ENCODE assay signal across 16 mouse cellular contexts in the genomic region with DNA sequence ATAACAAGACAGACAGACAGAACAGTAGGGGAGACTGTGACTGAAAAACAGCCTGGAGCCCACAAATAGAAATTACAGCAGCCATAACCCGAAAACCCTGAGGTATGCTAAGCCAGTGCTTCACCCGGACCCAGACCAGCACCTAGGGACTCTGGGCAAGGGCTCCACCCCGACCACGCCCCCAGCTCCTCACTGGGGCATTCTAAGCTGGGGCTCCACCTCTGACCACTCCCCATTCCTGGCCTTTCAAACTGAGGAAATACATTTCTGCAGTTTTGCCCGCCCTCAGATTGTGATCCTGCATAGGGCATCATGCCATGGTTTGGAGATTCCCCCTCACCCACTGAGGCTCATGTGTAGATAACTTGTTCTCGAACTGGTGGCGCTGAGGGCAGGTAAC. TPM values are rescaled to one million over a fixed set of nuclear protein-coding genes. Genes with fewer than 3 reads are reported as not detected.
A peak's percentile ranks its signal among the peaks of the same experiment; 100 is the strongest.
DNase-seq lines count a peak whose midpoint lies in the region; ATAC-seq and TF ChIP-seq lines count a peak whose summit lies in the region.
"Had no signal": no experiment of that assay in that cellular context is flagged by ENCODE, and none has a peak within 500 bp of the region (broad histone marks: within the 10 kb centered on the region; RNA-seq: fewer than 3 reads in every experiment).

No protein-coding gene starts in this region.

- TF ChIP-seq CTCF in kidney, adult 2 months (conservative IDR thresholded peaks at IDR 0.05; ENCODE audit: insufficient read depth, insufficient read length, low read depth, low read length), result no peak

- WGBS in kidney, adult 2 months, result 40% methylated on average over 7 of the region's 7 CpGs

- H3K27me3 ChIP-seq in kidney, adult 2 months (replicated peaks; ENCODE audit: control insufficient read depth, insufficient read depth, low read length), result no peaks in the 10 kb centered on the region
- H3K27me3 ChIP-seq: embryonic facial prominence, embryonic 12.5 days; neural tube, embryonic 15.5 days had no signal

- no peak overlapping the region for H3K27ac ChIP-seq in kidney, adult 2 months (ENCODE audit: insufficient read depth, low read depth, low read length)
- H3K27ac ChIP-seq: embryonic facial prominence, embryonic 12.5 days; heart, embryonic 13.5 days; neural tube, embryonic 15.5 days had no signal

- no peak for TF ChIP-seq POLR2A in kidney, adult 2 months (IDR thresholded peaks at IDR 0.05; ENCODE audit: low read depth, low read length)

- H3K36me3 ChIP-seq in kidney, adult 2 months (ENCODE audit: control insufficient read depth, insufficient read depth, low read length), result no peaks in the 10 kb centered on the region
- H3K36me3 ChIP-seq: embryonic facial prominence, embryonic 12.5 days; G1E; heart, embryonic 13.5 days; neural tube, embryonic 15.5 days had no signal

- peak; percentile 23 for DNase-seq in kidney, adult 2 months
- DNase-seq in kidney, adult 11 months, result no peak
- peak; percentile 46 for DNase-seq in lung, postnatal 36 days
- DNase-seq in lung, adult 18-20 months, result no peak
- peak; percentile 56 for DNase-seq in NIH3T3 (ENCODE audit: low read depth)
- DNase-seq in urinary bladder, postnatal 10 days (ENCODE audit: low spot score), result no peak
- DNase-seq in right cerebral cortex, adult 2 months (ENCODE audit: low spot score in 2 of 2), result no peak
- DNase-seq: cerebellum, adult 11-12 months; kidney, postnatal 25 days had no signal

- peak; percentile 67 for ATAC-seq in megakaryocyte-erythroid progenitor cell, adult 5-6 weeks (replicated peaks; ENCODE audit: low FRiP score, low TSS enrichment, poor library complexity, severe bottlenecking)

- H3K4me1 ChIP-seq in kidney, adult 2 months (ENCODE audit: control insufficient read depth, insufficient read depth, low read length), result no peaks in the 10 kb centered on the region
- H3K4me1 ChIP-seq: embryonic facial prominence, embryonic 12.5 days; heart, embryonic 13.5 days had no signal

- H3K4me3 ChIP-seq in kidney, adult 2 months (ENCODE audit: insufficient read depth, low read depth, low read length), result no peak overlapping the region
- H3K4me3 ChIP-seq: embryonic facial prominence, embryonic 12.5 days; heart, embryonic 13.5 days; neural tube, embryonic 15.5 days had no signal

RNA-seq across cellular contexts. Expression of gene Gng7, which starts 7.5 kb away (rescaled TPM):
- 1.9 and 2.0 TPM in 2 replicates for polyA plus RNA-seq in kidney, adult 2 months (2012; rRNA removed)
- total RNA-seq in megakaryocyte-erythroid progenitor cell, adult 5-6 weeks (2014; fragmentation: Nextera tagmentation), result 1.5 and 3.6 TPM in 2 replicates
- total RNA-seq in megakaryocyte-erythroid progenitor cell, adult 5-6 weeks (2017), result 0.14 and 0.46 TPM in 2 replicates

RNA-seq across cellular contexts. Expression of gene Diras1, which starts 18.2 kb away (rescaled TPM):
- polyA plus RNA-seq in kidney, adult 2 months (2012; rRNA removed), result 0.04 and 0.25 TPM in 2 replicates
- total RNA-seq in megakaryocyte-erythroid progenitor cell, adult 5-6 weeks (2014; fragmentation: Nextera tagmentation), result not detected in 2 replicates
- total RNA-seq in megakaryocyte-erythroid progenitor cell, adult 5-6 weeks (2017), result not detected in 2 replicates
- total RNA-seq: hematopoietic stem cell, adult 5-6 weeks; liver, adult 2 months had no signal
- polyA plus RNA-seq: liver, adult 2 months had no signal

RNA-seq across cellular contexts. Expression of gene Slc39a3, which starts 30.0 kb away (rescaled TPM):
- 37.5 and 39.6 TPM in 2 replicates for polyA plus RNA-seq in kidney, adult 2 months (2012; rRNA removed)
- total RNA-seq in megakaryocyte-erythroid progenitor cell, adult 5-6 weeks (2014; fragmentation: Nextera tagmentation), result 7.0 TPM in 2 replicates
- total RNA-seq in megakaryocyte-erythroid progenitor cell, adult 5-6 weeks (2017), result 3.4 and 7.2 TPM in 2 replicates

RNA-seq across cellular contexts. Expression of gene Sgta, which starts 52.7 kb away (rescaled TPM):
- 183 and 212 TPM in 2 replicates for polyA plus RNA-seq in kidney, adult 2 months (2012; rRNA removed)
- total RNA-seq in megakaryocyte-erythroid progenitor cell, adult 5-6 weeks (2014; fragmentation: Nextera tagmentation), result 59.4 and 61.4 TPM in 2 replicates
- total RNA-seq in megakaryocyte-erythroid progenitor cell, adult 5-6 weeks (2017), result 34.2 and 41.6 TPM in 2 replicates

Comparison
In these comparisons a context has a peak if more than half of its experiments do, and no peak if none do; other contexts are left out.
1. DNase-seq: peak in kidney, adult 2 months (single experiment), lung, postnatal 36 days (single experiment) and NIH3T3 (single experiment); none in kidney, adult 11 months (single experiment), lung, adult 18-20 months (0 of 2), urinary bladder, postnatal 10 days (single experiment) and right cerebral cortex, adult 2 months (0 of 2).